Mouse (Mus musculus): ENCODE measurements at regions not wholly inside any gene's neighbourhood (a gene's known extent, or its start where the extent isn't known, plus 50 kb on each side); places are given as distances from the start of the nearest gene placed in this dataset.

- H3K4me3 ChIP-seq, result no peak overlapping the region
- no peak overlapping the region for H3ac ChIP-seq (ENCODE audit: control insufficient read depth, insufficient read length)
- H3K79me2 ChIP-seq (ENCODE audit: control insufficient read depth, insufficient read depth), result no peaks in the 10 kb centered on the region
- no peak for TF ChIP-seq TCF3 (IDR thresholded peaks at IDR 0.05; ENCODE audit: insufficient read length, low read depth)
- no peak for TF ChIP-seq CEBPB (IDR thresholded peaks at IDR 0.05; ENCODE audit: insufficient read depth, poor library complexity, severe bottlenecking)
- no peak for TF ChIP-seq MAX (IDR thresholded peaks at IDR 0.05; ENCODE audit: low read depth)
- no peak for TF ChIP-seq POLR2A (IDR thresholded peaks at IDR 0.05; ENCODE audit: insufficient read length, low read depth)
- TF ChIP-seq POLR2AphosphoS2 (IDR thresholded peaks at IDR 0.05; ENCODE audit: insufficient read length, low read depth), result no peak
- no peak for TF ChIP-seq TCF12 (IDR thresholded peaks at IDR 0.05; ENCODE audit: insufficient read depth, poor library complexity, severe bottlenecking)
- TF ChIP-seq MYOD1 (IDR thresholded peaks at IDR 0.05; ENCODE audit: control insufficient read depth in 1 of 3, insufficient read length in 2 of 3, low read depth in 2 of 3), result no peak
- no peak for TF ChIP-seq SRF (IDR thresholded peaks at IDR 0.05; ENCODE audit: control insufficient read depth, insufficient read length, low read depth)
- TF ChIP-seq E2F4 (IDR thresholded peaks at IDR 0.05; ENCODE audit: insufficient read depth), result no peak
- TF ChIP-seq REST (IDR thresholded peaks at IDR 0.05; ENCODE audit: insufficient read depth, insufficient read length), result no peak
- TF ChIP-seq USF1 (IDR thresholded peaks at IDR 0.05; ENCODE audit: low read depth), result no peak
- TF ChIP-seq MYOG (IDR thresholded peaks at IDR 0.05; ENCODE audit: control insufficient read depth in 1 of 3, insufficient read depth in 1 of 3, insufficient read length in 2 of 3, low read depth in 2 of 3), result no peak
- no peaks in the 10 kb centered on the region for H3K27me3 ChIP-seq (ENCODE audit: control insufficient read depth, insufficient read depth, insufficient read length)
- H3K36me3 ChIP-seq (ENCODE audit: control insufficient read depth, insufficient read depth), result no peaks in the 10 kb centered on the region
- no peak overlapping the region for H3K4me2 ChIP-seq (ENCODE audit: low read depth)
These were observed 50.2 kb upstream of the Gm4737 start for GRCm38 (mm10) chr16:46205114-46205513.

Data from myocyte (in vitro differentiated cells).